Mouse (Mus musculus): ENCODE data around the gene Rad51ap1. TPM values are rescaled to one million over a fixed set of nuclear protein-coding genes. Genes with fewer than 3 reads are reported as not detected.

The Rad51ap1 gene
- total and polyA plus RNA-seq, 2 experiments, result 0.20 to 0.28 TPM

GRCm38 (mm10) chr6:126907378-126907777 is 32.0 kb downstream of the Rad51ap1 start:
- Histone ChIP-seq H3K27me3 (ENCODE audit: control insufficient read depth, insufficient read depth, low read length) (no peaks in the 10 kb centered on the region), H3K4me1 (ENCODE audit: control insufficient read depth, insufficient read depth, low read length) (no peaks in the 10 kb centered on the region), H3K79me2 (ENCODE audit: control insufficient read depth, insufficient read depth, low read length) (no peaks in the 10 kb centered on the region), H3K36me3 (ENCODE audit: control insufficient read depth, insufficient read depth, low read length) (no peaks in the 10 kb centered on the region), H3K9ac (ENCODE audit: low read depth, low read length) (no peak overlapping the region), H3K27ac (replicated peaks; ENCODE audit: insufficient read depth, low read depth, low read length) (no peak overlapping the region), H3K4me3 (ENCODE audit: insufficient read depth, low read depth, low read length) (no peak overlapping the region)
- TF ChIP-seq POLR2A (IDR thresholded peaks at IDR 0.05; ENCODE audit: extremely low read depth, insufficient read depth, low read length), result no peak
- TF ChIP-seq CTCF (IDR thresholded peaks at IDR 0.05; ENCODE audit: low read depth, low read length), result no peak
- DNase-seq (ENCODE audit: extremely low read depth, low read depth, low spot score), result no peak
- WGBS, result 76% methylated on average over 4 of the region's 5 CpGs

- no peaks in the 10 kb centered on the region for H3K36me3 ChIP-seq (ENCODE audit: control insufficient read depth, insufficient read depth, low read length)
- no peaks in the 10 kb centered on the region for H3K27me3 ChIP-seq (ENCODE audit: control insufficient read depth, insufficient read depth, low read length)
- no peaks in the 10 kb centered on the region for H3K4me1 ChIP-seq (ENCODE audit: control insufficient read depth, insufficient read depth, low read length)
- H3K79me2 ChIP-seq (ENCODE audit: control insufficient read depth, insufficient read depth, low read length), result no peaks in the 10 kb centered on the region
- TF ChIP-seq POLR2A (IDR thresholded peaks at IDR 0.05; ENCODE audit: extremely low read depth, insufficient read depth, low read length) (no peak), CTCF (IDR thresholded peaks at IDR 0.05; ENCODE audit: low read depth, low read length) (no peak)
- DNase-seq (ENCODE audit: extremely low read depth, low read depth, low spot score), result no peak
- no peak overlapping the region for H3K27ac ChIP-seq (replicated peaks; ENCODE audit: insufficient read depth, low read depth, low read length)
- whole genome bisulfite sequencing, result 80% methylated on average over 8 of the region's 8 CpGs
- no peak overlapping the region for H3K4me3 ChIP-seq (ENCODE audit: insufficient read depth, low read depth, low read length)
- H3K9ac ChIP-seq (ENCODE audit: low read depth, low read length), result no peak overlapping the region
Observed at GRCm38 (mm10) chr6:126877118-126877517, 62.3 kb downstream of the Rad51ap1 start.

Other genes with a start within 250 kb of the Rad51ap1 start
- gene Kcna6, start 198.9 kb downstream of the Rad51ap1 start, total RNA-seq (2014; rRNA removed), result under 0.01 TPM in 1 of 2 replicates, not detected in the other
- 0.02 TPM in 1 of 2 replicates, not detected in the other for gene Kcna6, start 198.9 kb downstream of the Rad51ap1 start, polyA plus RNA-seq (2012; rRNA removed)
- 143 and 144 TPM in 2 replicates for gene Ndufa9, start 90.5 kb downstream of the Rad51ap1 start, total RNA-seq (2014; rRNA removed)
- gene Ndufa9, start 90.5 kb downstream of the Rad51ap1 start, polyA plus RNA-seq (2012; rRNA removed), result 125 and 132 TPM in 2 replicates
- gene Akap3, start 86.5 kb downstream of the Rad51ap1 start, total RNA-seq (2014; rRNA removed), result 0.09 TPM in 1 of 2 replicates, not detected in the other
- gene Akap3, start 86.5 kb downstream of the Rad51ap1 start, polyA plus RNA-seq (2012; rRNA removed), result 0.02 TPM in 1 of 2 replicates, not detected in the other
- gene Dyrk4, start 17.7 kb downstream of the Rad51ap1 start, total RNA-seq (2014; rRNA removed), result 0.07 TPM in 1 of 2 replicates, not detected in the other
- not detected in 2 replicates for gene Dyrk4, start 17.7 kb downstream of the Rad51ap1 start, polyA plus RNA-seq (2012; rRNA removed)
- gene D6Wsu163e, start 375 bp upstream of the Rad51ap1 start, total RNA-seq (2014; rRNA removed), result 9.7 and 13.9 TPM in 2 replicates
- gene D6Wsu163e, start 375 bp upstream of the Rad51ap1 start, polyA plus RNA-seq (2012; rRNA removed), result 2.6 and 2.7 TPM in 2 replicates
- gene Fgf6, start 76.0 kb upstream of the Rad51ap1 start, total RNA-seq (2014; rRNA removed), result not detected in 2 replicates
- not detected in 2 replicates for gene Fgf6, start 76.0 kb upstream of the Rad51ap1 start, polyA plus RNA-seq (2012; rRNA removed)
- gene Fgf23, start 133.3 kb upstream of the Rad51ap1 start, total RNA-seq (2014; rRNA removed), result not detected in 2 replicates
- not detected in 2 replicates for gene Fgf23, start 133.3 kb upstream of the Rad51ap1 start, polyA plus RNA-seq (2012; rRNA removed)
- 2.3 and 2.4 TPM in 2 replicates for gene Tigar, start 170.0 kb upstream of the Rad51ap1 start, total RNA-seq (2014; rRNA removed)
- gene Tigar, start 170.0 kb upstream of the Rad51ap1 start, polyA plus RNA-seq (2012; rRNA removed), result 3.8 and 4.2 TPM in 2 replicates
- 5.3 and 6.0 TPM in 2 replicates for gene Ccnd2, start 212.6 kb upstream of the Rad51ap1 start, total RNA-seq (2014; rRNA removed)
- gene Ccnd2, start 212.6 kb upstream of the Rad51ap1 start, polyA plus RNA-seq (2012; rRNA removed), result 2.4 and 5.0 TPM in 2 replicates